In genomic region chr2:174859533-174859932, GRCm38 (mm10) we compare ENCODE assay signal across 8 mouse cellular contexts.
DNase-seq lines count a peak whose midpoint lies in the region; ATAC-seq and TF ChIP-seq lines count a peak whose summit lies in the region.

No protein-coding gene starts in this region.

- no peaks in the 10 kb centered on the region for H3K79me2 ChIP-seq in heart, adult 2 months (replicated peaks; ENCODE audit: control insufficient read depth, insufficient read depth, low read length)

- H3K27ac ChIP-seq in heart, adult 2 months: no peak overlapping the region; the same call in 1 of the 2 replicates
- peak overlapping the region; percentile 59 for H3K27ac ChIP-seq in heart, embryonic 13.5 days (replicated peaks)
- H3K27ac ChIP-seq in limb, embryonic 12.5 days: peak overlapping the region; percentile 100

- H3K27me3 ChIP-seq in heart, adult 2 months (ENCODE audit: control insufficient read depth, insufficient read depth, low read length): no peaks in the 10 kb centered on the region
- no peaks in the 10 kb centered on the region for H3K27me3 ChIP-seq in heart, embryonic 13.5 days (replicated peaks)
- no peaks in the 10 kb centered on the region for H3K27me3 ChIP-seq in limb, embryonic 12.5 days

- no peak for ATAC-seq in heart, embryonic 13.5 days (ENCODE audit: extremely low read depth, insufficient number of reproducible peaks, low FRiP score, low TSS enrichment)
- ATAC-seq in limb, embryonic 12.5 days (ENCODE audit: insufficient number of reproducible peaks, insufficient read depth, low FRiP score, low TSS enrichment, low read depth): no peak; the same call in 1 of the 2 replicates

- H3K4me3 ChIP-seq in heart, adult 2 months: no peak overlapping the region
- no peak overlapping the region for H3K4me3 ChIP-seq in heart, embryonic 13.5 days
- no peak overlapping the region for H3K4me3 ChIP-seq in limb, embryonic 12.5 days (replicated peaks)

- peak; percentile 21 to 35 for DNase-seq in heart, adult 2 months
- DNase-seq in heart, postnatal 4 days: no peak
- peak; percentile 29 for DNase-seq in CD4-positive helper T cell, adult 2 months (ENCODE audit: low read depth, low spot score)
- DNase-seq in cerebellum, adult 9-11 months: peak; percentile 17
- DNase-seq in retina, postnatal 1 day: peak; percentile 72
- DNase-seq in urinary bladder, postnatal 14 days (ENCODE audit: low spot score): no peak

- no peaks in the 10 kb centered on the region for H3K9me3 ChIP-seq in heart, embryonic 13.5 days
- no peaks in the 10 kb centered on the region for H3K9me3 ChIP-seq in limb, embryonic 12.5 days

- 47% methylated on average over 7 of the region's 7 CpGs for WGBS in heart, adult 2 months
- 36% methylated on average over 7 of the region's 7 CpGs for WGBS in heart, embryonic 13.5 days
- WGBS in limb, embryonic 12.5 days: 28% methylated on average over 7 of the region's 7 CpGs

- TF ChIP-seq CTCF in heart, adult 2 months (IDR thresholded peaks at IDR 0.05): peak; percentile 79

- H3K9ac ChIP-seq in heart, adult 2 months (ENCODE audit: low read depth, low read length): no peak overlapping the region
- no peak overlapping the region for H3K9ac ChIP-seq in heart, embryonic 13.5 days
- H3K9ac ChIP-seq in limb, embryonic 12.5 days (replicated peaks): no peak overlapping the region

- intact Hi-C loops in heart, adult 2 months (cut with DNase I): loop anchor here (5.0 to 10.0 kb wide), 2 partner anchors 43 to 395 kb away; partner anchors contain the start of gene Atp5e

- no peaks in the 10 kb centered on the region for H3K36me3 ChIP-seq in heart, adult 2 months (ENCODE audit: control insufficient read depth, insufficient read depth, low read length)
- H3K36me3 ChIP-seq in heart, embryonic 13.5 days: no peaks in the 10 kb centered on the region
- no peaks in the 10 kb centered on the region for H3K36me3 ChIP-seq in limb, embryonic 12.5 days

- TF ChIP-seq EP300 in heart, adult 2 months (IDR thresholded peaks at IDR 0.05; ENCODE audit: insufficient read depth, low read depth, low read length): no peak

- H3K4me2 ChIP-seq in heart, embryonic 13.5 days: no peak overlapping the region
- peak overlapping the region; percentile 23; the same call in 1 of the 2 replicates for H3K4me2 ChIP-seq in limb, embryonic 12.5 days

- H3K4me1 ChIP-seq in heart, adult 2 months (ENCODE audit: control insufficient read depth, insufficient read depth, low read length): peaks cover 4% of the 10 kb centered on the region
- H3K4me1 ChIP-seq in heart, embryonic 13.5 days: peaks cover 19% of the 10 kb centered on the region
- H3K4me1 ChIP-seq in limb, embryonic 12.5 days (replicated peaks): peaks cover 41% of the 10 kb centered on the region

- TF ChIP-seq POLR2A in heart, adult 2 months (IDR thresholded peaks at IDR 0.05; ENCODE audit: insufficient read depth, low read depth, low read length): no peak

Comparison
In these comparisons a context has a peak if more than half of its experiments do, and no peak if none do; other contexts are left out.
1. DNase-seq: peak in heart, adult 2 months (2 of 2), CD4-positive helper T cell, adult 2 months (single experiment), cerebellum, adult 9-11 months (single experiment) and retina, postnatal 1 day (single experiment); none in heart, postnatal 4 days (single experiment) and urinary bladder, postnatal 14 days (single experiment).